Mouse (Mus musculus): Measurements from ENCODE around the gene Manba.

GRCm38 (mm10) chr3:135580439-135581275 lies 95.2 kb downstream of the Manba start:
- TF ChIP-seq CTCF (conservative IDR thresholded peaks at IDR 0.05 in 1 of 2, IDR thresholded peaks at IDR 0.05 in 1 of 2; ENCODE audit: low read depth in 2 of 2, low read length in 2 of 2) (no peak), MAFK (IDR thresholded peaks at IDR 0.05; ENCODE audit: insufficient replicate concordance, low read length) (no peak), HCFC1 (IDR thresholded peaks at IDR 0.05; ENCODE audit: low read depth, low read length) (peak; percentile 60; the same call in 1 of the 2 replicates), POLR2A (IDR thresholded peaks at IDR 0.05; ENCODE audit: low read depth, low read length) (peak; percentile 78), GABPA (IDR thresholded peaks at IDR 0.05; ENCODE audit: insufficient replicate concordance, low read depth, low read length) (no peak), MXI1 (IDR thresholded peaks at IDR 0.05; ENCODE audit: low read depth, low read length) (peak; percentile 88)

All from CH12.LX (cell line).